Mouse (Mus musculus) gastrocnemius, postnatal 36 days (tissue): ENCODE results near the gene Polr1e. TPM values are rescaled to one million over a fixed set of nuclear protein-coding genes. Genes with fewer than 3 reads are reported as not detected.
A peak's percentile ranks its signal among the peaks of the same experiment; 100 is the strongest.
"Not testable (repeated sequence)": the region's sequence is repeated elsewhere in the genome, so short reads cannot be mapped to it uniquely, and the experiment has no call there.

Experiments
- DNase-seq, 2 experiments: peaks; one replicate each; pipeline ENCODE4 v3.0.0; 2022
- intact Hi-C: fragments of 180-260 bp; cut with DNase I; formaldehyde crosslinking; loops from one replicate; pipeline ENCODE4 v1.15.1; 2025
- total RNA-seq, 2 experiments: library from RNA; stranded (reverse); gene quantifications; 2 replicates each; pipeline ENCODE4 v1.2.3; 2021

Polr1e gene
- total RNA-seq, 2 experiments from 2014 or later: 3.9 to 4.2 TPM

DNA sequence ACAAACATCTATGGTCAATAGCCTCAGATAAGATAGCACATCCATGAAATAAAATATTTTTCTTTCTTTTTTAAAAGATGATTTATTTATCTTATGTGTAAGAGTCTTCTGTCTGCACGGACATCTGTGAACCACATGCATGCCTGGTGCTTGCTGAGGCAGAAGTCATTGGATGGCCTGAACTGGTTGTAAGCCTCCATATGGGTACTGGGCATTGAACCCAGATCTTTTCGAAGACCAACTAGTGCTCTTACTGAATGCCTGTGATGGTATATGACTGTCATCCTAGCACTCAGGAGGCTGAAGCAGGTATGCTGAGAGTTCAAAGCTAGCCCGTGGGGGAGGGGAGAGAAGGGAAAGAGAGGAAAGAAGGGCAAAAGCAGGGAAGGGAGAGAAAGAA lies 20.3 kb upstream of the Polr1e start:
- intact Hi-C loops: no loop called here
- no peak for DNase-seq

DNA sequence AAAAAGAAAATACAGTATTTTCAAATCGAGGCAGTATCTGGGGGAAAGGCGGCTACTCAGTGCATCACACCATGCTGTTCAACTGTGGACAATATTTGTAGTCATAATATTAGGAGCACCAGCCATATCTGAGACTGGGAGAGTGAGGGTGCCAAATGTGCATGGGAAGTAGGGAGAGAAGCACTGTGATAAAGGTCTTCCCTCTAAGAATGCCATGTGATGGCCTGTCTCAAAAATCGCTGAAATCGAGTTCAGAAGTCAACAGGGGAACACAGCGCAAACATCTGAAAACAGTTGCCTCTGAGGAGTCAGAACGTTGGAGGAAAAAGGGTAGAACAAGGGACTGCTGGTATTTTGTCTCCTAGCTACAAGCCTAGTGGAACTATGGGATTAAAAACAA lies 18.4 kb upstream of the Polr1e start:
- intact Hi-C loops: no loop called here
- DNase-seq: no peak

DNA sequence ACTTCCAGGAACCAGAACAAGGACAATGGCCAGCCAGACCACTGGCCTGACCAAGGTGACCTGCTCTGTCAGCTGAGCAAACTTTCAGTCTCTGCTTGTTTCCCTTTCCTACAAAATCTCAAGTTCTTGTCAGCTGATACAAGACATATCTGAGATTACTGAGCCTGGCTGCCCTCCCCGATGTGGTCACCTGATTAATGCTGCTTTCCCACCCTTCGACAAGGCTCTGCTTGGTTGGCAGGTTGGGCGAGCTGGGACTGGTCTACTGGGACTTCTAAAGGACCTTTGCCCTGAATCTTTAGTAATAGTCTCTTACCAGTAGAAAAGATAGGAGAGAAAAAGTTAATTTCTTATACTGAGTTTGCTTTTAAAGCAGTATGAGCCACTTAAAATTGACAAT lies 12.9 kb upstream of the Polr1e start:
- no peak for DNase-seq
- intact Hi-C loops: no loop called here

DNA sequence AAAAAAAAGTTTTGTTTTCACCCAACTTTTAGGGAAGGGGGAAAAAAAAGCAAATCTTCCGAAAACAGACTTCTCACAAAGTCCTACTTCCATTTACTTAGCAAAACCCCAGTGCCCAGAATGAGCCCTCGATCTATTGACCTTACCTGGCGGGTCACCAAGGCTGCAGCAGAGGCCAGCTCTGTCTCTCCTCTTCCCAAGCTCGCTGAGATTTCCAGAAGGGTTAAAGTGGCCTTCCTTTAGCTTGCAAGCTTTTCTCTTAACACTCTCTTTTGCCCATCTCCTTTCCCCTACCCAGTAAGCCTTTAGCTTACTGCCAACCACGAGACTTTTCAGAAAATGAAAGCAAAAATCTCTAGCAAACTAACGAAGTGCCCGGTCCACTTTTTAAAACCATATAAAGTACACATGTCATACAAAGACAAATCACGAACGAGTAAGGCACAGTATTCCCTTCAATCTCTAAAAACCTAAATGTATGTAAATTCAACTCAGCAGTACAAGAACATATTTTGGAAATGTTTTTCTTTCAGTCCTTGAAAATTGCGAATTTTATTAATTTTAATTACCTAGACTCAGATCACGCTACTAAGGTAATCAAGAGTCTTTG lies 7.5 kb upstream of the Polr1e start:
- DNase-seq: no peak

DNA sequence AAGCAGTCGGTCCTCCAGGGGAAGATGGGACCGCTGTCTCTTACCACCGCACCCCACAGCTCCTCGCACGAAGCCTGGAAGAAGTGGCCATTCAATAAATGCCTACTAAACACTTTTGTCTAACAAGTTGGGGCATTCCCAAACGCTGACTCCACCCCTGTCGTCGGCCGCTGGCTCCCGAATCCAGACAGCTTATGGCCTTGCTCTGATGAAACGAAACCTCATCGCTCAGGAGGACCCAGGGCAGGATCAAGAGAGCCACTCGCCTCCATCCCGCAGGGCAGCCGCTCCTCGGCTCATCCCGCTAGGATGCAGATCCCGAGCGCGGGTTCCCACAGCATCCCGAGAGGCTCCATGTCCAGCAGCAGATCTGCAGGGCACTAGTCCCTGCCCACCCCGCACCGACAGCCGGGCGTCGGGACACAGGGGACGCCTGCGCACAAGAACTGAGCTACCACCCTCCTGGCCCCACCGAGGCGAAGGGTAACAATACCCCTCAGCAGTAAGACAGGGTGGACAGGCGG lies 6.7 kb upstream of the Polr1e start:
- peak; percentile 56 to 57 for DNase-seq
- intact Hi-C loops: loop anchor here (2.0 to 10.0 kb wide), 3 partner anchors 37 to 963 kb away; no protein-coding TSS in a partner anchor

More for the DNA sequence above, 7.5 kb upstream of the Polr1e start:
- intact Hi-C loops: loop anchor here (10.0 kb wide), 2 partner anchors 604 to 964 kb away; no protein-coding TSS in a partner anchor

DNA sequence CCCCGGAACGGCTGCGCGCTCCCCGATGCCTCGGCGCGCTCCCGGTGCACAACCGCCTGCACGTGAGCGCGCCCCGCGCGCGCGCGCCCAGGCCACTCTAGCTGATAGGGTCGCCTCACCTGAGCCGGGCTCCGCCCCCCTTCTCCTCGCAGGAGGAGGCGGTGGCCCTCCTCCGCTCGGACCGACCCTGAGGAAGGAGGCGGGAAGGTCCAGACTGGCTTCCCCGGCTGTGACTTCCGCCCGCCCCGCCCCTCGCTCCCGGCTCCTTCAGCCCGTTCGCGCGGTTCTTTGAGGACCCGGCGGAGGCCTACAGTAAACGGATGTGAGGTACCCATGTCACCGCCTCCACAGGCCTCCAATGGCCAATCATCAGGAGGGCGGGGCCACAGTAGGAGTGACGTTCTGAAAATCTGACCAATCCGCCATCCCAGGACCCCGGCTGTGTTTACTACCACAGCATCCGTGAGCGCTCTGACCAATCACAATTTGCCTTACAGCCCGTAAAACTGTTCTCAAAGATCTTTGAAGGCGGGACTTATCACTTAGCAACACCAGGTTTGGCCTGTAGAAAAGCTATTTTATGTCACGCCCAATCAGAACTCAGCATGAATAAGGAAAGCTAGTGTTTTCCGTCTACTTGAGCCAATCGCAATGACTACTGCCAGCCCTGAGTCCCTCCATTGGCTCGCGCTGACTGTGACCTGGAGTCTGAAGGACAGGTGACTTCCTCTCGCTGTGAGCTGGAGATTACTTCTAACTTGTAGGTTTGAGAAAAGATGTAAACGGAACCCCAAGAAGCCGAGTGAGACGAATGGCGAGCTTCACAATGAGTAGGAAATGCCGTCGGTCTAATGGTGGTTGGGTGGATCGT lies 6.0 kb upstream of the Polr1e start, which contains the start of gene Zbtb5:
Zbtb5 (minus strand) TSS at position 308 of the 871 bp plus-strand sequence.
- DNase-seq: peak; percentile 97 to 99
- intact Hi-C loops: loop anchor here (2.0 to 10.0 kb wide), 3 partner anchors 38 to 962 kb away; no protein-coding TSS in a partner anchor

DNA sequence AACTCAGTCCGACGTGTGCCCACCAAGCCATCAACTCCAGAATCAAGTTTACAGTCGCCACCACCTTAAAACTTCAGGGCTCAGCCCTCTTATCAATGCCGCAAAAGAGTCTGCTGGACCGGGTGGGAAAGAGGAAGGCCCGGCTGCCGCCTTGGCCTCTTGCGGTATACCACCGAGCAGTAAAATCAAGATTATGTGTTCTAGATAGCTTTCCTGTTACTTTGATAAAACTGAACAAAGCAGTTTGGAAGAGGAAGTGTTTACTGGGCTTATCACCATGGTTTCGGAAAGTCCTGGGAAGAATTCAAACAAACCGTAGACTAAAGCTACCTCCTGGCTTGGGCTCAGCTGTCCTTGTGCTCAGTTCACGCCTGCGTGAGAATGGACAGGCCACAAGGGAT lies 5.4 kb upstream of the Polr1e start:
- DNase-seq: no peak
- intact Hi-C loops: loop anchor here (2.0 to 10.0 kb wide), 3 partner anchors 38 to 962 kb away; no protein-coding TSS in a partner anchor

DNA sequence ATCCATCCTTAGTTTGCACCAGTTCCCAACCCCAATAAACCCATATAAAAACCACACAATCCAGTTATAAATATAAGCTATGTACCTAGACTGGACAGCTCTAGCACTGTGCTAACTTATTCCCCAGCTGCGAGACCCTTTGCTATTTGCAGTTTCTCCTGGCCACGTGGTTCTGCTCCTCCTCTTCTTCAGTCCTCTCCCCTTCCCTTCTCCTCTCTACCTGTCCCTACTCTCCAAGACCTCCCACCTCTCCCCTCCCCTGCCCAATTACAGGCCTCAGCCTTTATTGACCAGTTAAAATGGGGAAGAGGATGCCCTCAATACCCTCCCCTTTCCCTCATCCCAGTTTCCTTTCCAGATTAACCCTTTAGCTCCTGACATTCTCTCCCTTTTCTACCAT lies 4.8 kb upstream of the Polr1e start:
- no peak for DNase-seq
- intact Hi-C loops: loop anchor here (2.0 to 10.0 kb wide), 3 partner anchors 39 to 961 kb away; no protein-coding TSS in a partner anchor

DNA sequence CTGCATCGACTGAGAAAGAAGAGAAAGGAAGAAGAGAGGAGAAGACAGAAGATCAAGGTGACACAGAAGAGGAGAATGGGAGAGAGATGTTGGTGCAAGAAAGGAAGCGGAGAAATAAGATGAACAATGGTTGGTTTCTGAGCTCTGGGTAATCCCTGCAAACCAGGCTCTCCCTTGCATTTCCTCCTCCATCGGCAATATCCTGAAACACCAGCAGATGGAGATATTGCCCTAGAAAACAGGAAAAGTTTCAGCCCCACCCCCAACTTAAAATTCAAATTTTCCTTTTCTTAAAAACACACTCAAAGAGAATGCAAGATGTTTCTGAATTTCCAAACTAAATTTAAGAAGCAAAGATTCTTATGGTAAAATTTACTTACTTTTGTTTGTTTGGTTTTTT lies 2.8 kb upstream of the Polr1e start:
- intact Hi-C loops: loop anchor here (1.0 to 10.0 kb wide), 4 partner anchors 82 to 959 kb away; no protein-coding TSS in a partner anchor
- peak in 1 of 2 experiments; percentile 46 for DNase-seq

DNA sequence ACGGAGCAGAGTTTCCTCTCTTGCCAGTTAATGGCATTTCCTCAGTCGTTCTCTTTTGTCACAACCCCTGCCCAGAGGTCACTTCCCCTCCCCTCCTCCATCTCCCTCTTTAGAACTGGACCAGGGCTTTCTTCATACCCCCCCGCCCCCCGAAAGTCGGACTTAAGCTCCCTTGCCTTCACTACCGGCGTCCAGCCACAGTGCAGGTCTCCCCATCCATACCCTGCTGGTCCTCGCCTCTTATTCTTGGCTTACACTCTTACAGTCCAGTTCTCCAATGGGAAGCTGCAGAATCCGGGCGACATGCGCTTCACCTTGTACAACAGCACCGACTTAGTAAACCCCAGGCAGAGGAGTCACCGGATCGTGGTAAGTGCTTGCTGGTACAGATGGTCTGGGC lies 626 bp downstream of the Polr1e start:
- no peak for DNase-seq
- intact Hi-C loops: loop anchor here (5.0 to 10.0 kb wide), 3 partner anchors 78 to 956 kb away; no protein-coding TSS in a partner anchor

DNA sequence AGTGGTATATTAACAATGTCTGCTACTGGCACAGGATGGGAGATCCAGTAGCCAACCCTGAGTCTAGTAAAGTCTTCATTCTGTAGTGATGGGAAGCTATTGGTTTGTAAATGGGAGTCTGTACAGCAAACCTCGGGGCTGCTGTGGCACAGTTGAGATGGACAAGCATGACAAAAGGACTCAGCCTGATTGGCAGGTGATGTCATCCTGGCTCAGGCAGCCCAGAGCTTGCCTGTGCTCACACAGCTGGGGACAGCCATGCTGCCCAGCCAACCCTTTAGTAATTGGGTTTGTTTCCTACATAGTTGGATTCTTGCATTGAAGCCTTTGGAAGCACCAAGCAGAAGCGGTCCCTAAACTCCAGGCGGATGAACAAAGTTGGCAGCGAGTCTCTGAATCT lies 8.1 kb downstream of the Polr1e start:
- DNase-seq: no peak
- intact Hi-C loops: no loop called here

DNA sequence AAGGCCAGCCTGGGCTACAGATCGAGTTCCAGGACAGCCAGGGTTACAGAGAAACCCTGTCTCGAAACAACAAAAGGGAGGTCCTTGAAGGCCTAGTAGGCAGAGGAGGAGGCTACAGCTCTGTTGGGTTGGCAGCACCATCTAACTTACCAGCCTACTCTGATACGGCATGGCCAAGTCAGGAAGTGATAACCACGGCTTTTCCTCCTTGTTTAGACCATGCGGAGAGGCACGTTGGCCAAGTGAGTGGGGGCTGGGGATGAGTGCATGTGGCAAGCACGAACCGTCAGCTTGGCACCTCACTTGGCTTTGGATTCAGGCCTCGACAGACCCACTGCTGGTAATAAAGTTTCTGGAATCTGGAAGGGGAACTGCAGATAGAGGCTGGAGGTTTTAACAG lies 14.2 kb downstream of the Polr1e start:
- DNase-seq: no peak
- intact Hi-C loops: no loop called here

DNA sequence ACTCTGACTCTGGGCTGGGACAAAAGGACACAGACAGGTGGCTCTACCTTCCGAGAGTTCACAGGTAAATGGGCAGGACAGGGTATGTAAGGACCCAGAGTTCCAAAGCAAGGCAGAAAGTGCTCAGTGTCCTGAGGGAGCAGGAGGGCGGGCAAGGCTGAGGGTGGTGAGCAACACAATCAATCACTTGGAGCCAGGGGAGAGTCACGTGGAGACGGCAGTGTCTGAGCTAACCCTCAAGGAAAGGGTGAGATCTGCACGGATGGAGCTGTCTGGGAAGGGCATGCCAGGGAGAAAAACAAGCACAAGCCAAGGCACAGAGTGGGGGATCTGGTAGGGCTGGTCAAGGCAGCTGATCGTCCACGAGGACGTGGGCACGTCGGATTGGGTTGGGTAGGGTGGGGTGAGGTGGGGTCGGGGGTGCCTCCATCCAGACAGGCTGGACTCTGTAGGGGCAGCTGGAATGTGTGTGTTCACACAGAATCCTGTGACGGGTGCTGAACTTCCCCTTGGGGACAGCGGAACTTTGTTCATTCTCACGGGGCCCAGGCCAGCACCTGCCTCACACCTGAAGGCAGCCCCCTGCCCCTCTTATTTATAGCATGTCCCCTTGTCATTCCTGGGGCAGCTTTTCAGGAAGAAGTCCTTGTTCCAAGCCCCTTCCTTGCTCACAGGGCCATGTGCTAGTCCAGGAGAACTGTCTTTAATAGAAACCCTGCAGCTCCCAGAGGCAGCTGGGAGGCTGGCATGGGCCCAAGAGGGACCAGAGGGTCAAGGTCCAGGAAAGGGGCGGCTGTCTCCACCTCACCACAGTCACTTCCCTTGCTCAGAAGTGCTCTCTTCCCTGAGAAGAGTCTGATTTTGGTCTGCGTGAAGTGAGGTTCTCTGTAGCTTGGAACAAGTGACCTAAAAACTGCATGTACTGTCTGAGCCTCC lies 16.6 kb downstream of the Polr1e start:
- no peak for DNase-seq
- intact Hi-C loops: no loop called here

DNA sequence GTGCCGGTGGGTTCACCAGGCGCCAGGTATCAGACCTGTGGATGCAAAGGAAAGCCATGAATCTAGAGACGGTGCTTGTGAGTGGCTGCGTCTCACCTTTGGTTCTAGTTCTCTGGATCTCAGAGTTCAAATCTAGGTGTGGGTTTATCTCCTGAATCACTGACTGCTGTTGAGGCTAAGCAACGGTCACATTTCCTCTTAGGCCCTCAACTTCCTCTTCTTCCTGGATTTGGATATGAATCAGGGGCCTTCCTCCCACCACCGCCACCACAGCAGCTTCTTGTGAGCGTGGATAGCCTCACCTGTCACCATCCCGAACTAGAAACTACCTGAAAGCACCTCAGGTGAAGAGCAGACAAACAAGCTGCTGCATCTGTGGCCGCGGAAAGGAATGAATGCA lies 17.7 kb downstream of the Polr1e start:
- intact Hi-C loops: no loop called here
- DNase-seq: no peak

DNA sequence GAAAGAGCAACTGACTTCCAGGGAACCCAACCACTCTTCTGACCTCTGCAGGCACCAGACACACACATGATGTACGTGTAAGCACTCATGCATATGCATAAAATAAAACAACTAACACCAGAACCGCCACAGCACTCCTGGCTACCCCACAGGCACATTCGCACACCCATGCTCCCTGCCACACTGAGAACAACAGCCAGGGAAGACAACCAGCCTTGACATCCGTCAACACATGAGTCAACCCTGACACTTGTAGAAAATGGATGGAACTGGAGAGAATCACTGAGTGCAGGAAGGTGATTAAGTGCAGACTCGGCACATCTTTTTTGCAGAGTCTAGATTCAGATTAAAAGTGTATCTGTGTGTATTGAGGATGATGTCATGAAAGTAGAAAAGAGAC lies 18.2 kb downstream of the Polr1e start:
- intact Hi-C loops: no loop called here
- DNase-seq: no peak

DNA sequence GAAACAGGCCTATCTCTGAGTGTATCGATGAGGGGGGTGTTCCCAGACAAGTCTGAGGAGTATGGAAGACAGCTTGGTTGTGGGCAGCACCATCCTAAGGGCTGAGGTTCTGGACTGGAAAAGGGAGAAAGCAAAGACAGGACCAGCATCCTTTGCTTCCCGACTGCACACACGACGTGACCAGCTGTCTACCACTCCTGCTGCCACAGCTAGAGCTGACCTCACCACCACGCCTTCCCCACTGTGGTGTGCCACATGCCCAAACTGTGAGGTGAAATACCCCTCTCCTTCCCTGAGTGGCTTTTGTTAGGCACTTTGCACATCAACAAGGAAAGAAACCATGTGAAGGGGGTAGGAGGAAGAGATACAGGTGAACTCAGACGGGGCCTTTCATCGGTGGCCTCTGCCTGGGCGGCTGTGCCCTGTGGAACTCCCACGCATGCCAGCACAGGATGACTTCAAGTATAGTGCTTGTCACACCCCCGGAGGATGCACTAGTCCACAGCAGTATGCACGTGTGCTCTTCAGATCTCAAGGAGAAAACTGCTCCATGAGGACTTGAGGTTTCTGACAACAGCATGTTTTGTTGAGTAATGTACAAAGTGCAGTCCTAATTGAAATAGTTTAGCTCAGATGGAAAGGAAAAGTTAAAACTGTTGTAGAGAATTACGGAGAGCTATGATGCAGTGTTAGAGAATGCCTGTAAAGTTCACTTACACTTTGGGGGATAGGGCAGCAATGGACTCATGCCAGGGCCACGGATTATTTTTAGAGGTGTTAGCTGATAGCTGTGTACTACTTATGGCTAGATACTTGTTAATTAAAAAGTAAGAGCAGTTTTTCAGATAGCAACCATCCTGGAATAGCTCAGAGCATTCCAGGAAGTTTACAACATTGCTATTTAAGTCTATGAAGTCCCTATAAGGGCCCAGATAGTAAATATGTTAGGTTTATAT lies 19.4 kb downstream of the Polr1e start:
- intact Hi-C loops: no loop called here
- no peak for DNase-seq

DNA sequence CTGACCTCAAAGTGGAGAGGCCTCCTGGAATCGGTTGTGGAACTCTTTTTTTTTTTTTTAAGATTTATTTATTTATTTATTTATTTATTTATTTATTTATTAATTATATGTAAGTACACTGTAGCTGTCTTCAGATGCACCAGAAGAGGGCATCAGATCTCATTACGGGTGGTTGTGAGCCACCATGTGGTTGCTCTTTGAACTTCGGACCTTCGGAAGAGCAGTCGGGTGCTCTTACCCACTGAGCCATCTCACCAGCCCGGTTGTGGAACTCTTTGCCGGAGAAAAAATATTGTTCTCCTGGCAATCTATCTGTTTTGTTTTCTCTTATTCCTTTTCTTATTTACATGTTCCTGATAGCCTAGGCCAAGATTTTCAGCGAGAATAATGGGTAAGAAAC lies 20.5 kb downstream of the Polr1e start:
- DNase-seq, intact Hi-C loops: not testable (repeated sequence)

DNA sequence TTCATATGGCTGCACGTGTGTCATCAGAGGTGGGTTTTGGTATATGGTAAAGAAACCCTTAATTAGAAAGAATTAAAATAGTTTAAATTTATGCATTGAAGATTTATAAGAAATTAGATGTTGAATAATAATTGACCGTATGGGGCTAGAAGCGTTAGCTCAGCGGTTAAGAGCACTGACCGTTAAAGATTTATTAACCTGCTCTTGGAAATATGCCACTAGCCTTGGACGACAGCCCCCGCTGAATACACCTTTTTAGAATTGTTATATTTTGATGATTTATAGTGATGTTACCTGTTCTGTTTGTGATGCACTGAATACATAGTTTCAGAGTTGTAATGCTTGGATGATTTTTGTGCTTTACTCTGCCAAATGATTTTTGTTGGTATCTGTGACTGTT lies 21.2 kb downstream of the Polr1e start:
- DNase-seq, intact Hi-C loops: not testable (repeated sequence)

DNA sequence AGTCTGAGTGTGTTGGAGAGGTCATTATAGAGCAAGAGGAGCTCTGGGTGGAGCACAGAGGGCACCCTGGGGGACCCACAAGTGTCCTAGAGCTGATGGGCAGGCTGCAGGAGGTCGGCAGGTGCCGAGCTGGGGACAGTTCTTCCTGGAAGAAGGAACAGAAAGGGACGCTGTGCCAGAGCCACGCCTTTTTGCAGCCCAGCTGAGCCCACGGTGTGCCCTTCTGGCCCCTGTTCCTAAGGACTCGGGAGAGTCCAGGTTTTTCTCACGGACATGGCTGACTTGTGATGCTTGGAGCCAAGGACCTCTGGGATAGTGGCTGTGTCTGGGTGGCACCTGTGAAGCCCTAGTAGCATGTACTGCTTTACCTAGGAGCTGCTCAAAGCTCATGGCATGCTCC lies 22.4 kb downstream of the Polr1e start:
- intact Hi-C loops: no loop called here
- DNase-seq: no peak
